Mouse (Mus musculus): ENCODE results near the gene Dlgap3. TPM values are rescaled to one million over a fixed set of nuclear protein-coding genes. Genes with fewer than 3 reads are reported as not detected.

Gene Dlgap3
- polyA plus RNA-seq, 1 experiment, result 0.27 TPM

GRCm38 (mm10) chr4:127258186-127258897, 89.3 kb downstream of the Dlgap3 start:
- peak overlapping the region; percentile 24 for H3K27ac ChIP-seq (ENCODE audit: insufficient read depth, low read depth, low read length)
- no peaks in the 10 kb centered on the region for H3K27me3 ChIP-seq (replicated peaks; ENCODE audit: control insufficient read depth, insufficient read depth, low read length)
- H3K4me3 ChIP-seq (ENCODE audit: insufficient read depth, low read depth, low read length), result no peak overlapping the region
- 46% methylated on average over 12 of the region's 12 CpGs for WGBS
- H3K4me1 ChIP-seq (ENCODE audit: control insufficient read depth, insufficient read depth, low read length), result no peaks in the 10 kb centered on the region
- peak; percentile 59 for DNase-seq
- TF ChIP-seq CTCF (conservative IDR thresholded peaks at IDR 0.05; ENCODE audit: insufficient read depth, insufficient read length, low read depth, low read length) (no peak), POLR2A (IDR thresholded peaks at IDR 0.05; ENCODE audit: low read depth, low read length) (no peak)
- H3K36me3 ChIP-seq (ENCODE audit: control insufficient read depth, insufficient read depth, low read length), result no peaks in the 10 kb centered on the region

- H3K27ac ChIP-seq (ENCODE audit: insufficient read depth, low read depth, low read length), result no peak overlapping the region
- H3K27me3 ChIP-seq (replicated peaks; ENCODE audit: control insufficient read depth, insufficient read depth, low read length), result no peaks in the 10 kb centered on the region
- H3K4me3 ChIP-seq (ENCODE audit: insufficient read depth, low read depth, low read length), result no peak overlapping the region
- H3K36me3 ChIP-seq (ENCODE audit: control insufficient read depth, insufficient read depth, low read length), result no peaks in the 10 kb centered on the region
- no peak for TF ChIP-seq CTCF (conservative IDR thresholded peaks at IDR 0.05; ENCODE audit: insufficient read depth, insufficient read length, low read depth, low read length)
- no peak for TF ChIP-seq POLR2A (IDR thresholded peaks at IDR 0.05; ENCODE audit: low read depth, low read length)
- no peak for DNase-seq
- WGBS, result 89% methylated on average over 14 of the region's 14 CpGs
- no peaks in the 10 kb centered on the region for H3K4me1 ChIP-seq (ENCODE audit: control insufficient read depth, insufficient read depth, low read length)
Measured at GRCm38 (mm10) chr4:127261601-127262000, 92.6 kb downstream of the Dlgap3 start.

GRCm38 (mm10) chr4:127263438-127264182, 94.6 kb downstream of the Dlgap3 start:
- no peak overlapping the region for H3K4me3 ChIP-seq (ENCODE audit: insufficient read depth, low read depth, low read length)
- no peaks in the 10 kb centered on the region for H3K36me3 ChIP-seq (ENCODE audit: control insufficient read depth, insufficient read depth, low read length)
- DNase-seq, result peak; percentile 69
- 56% methylated on average over 19 of the region's 19 CpGs for WGBS
- no peaks in the 10 kb centered on the region for H3K27me3 ChIP-seq (replicated peaks; ENCODE audit: control insufficient read depth, insufficient read depth, low read length)
- no peaks in the 10 kb centered on the region for H3K4me1 ChIP-seq (ENCODE audit: control insufficient read depth, insufficient read depth, low read length)
- H3K27ac ChIP-seq (ENCODE audit: insufficient read depth, low read depth, low read length), result peak overlapping the region; percentile 61
- no peak for TF ChIP-seq POLR2A (IDR thresholded peaks at IDR 0.05; ENCODE audit: low read depth, low read length)
- TF ChIP-seq CTCF (conservative IDR thresholded peaks at IDR 0.05; ENCODE audit: insufficient read depth, insufficient read length, low read depth, low read length), result no peak

GRCm38 (mm10) chr4:127264183-127264554, 95.2 kb downstream of the Dlgap3 start:
- Histone ChIP-seq H3K27me3 (replicated peaks; ENCODE audit: control insufficient read depth, insufficient read depth, low read length) (no peaks in the 10 kb centered on the region), H3K4me3 (ENCODE audit: insufficient read depth, low read depth, low read length) (no peak overlapping the region), H3K27ac (ENCODE audit: insufficient read depth, low read depth, low read length) (peak overlapping the region; percentile 37; the same call in 1 of the 2 replicates), H3K4me1 (ENCODE audit: control insufficient read depth, insufficient read depth, low read length) (no peaks in the 10 kb centered on the region), H3K36me3 (ENCODE audit: control insufficient read depth, insufficient read depth, low read length) (no peaks in the 10 kb centered on the region)
- TF ChIP-seq CTCF (conservative IDR thresholded peaks at IDR 0.05; ENCODE audit: insufficient read depth, insufficient read length, low read depth, low read length), result no peak
- no peak for TF ChIP-seq POLR2A (IDR thresholded peaks at IDR 0.05; ENCODE audit: low read depth, low read length)
- WGBS, result 62% methylated on average over 5 of the region's 5 CpGs
- DNase-seq, result no peak

- 26% methylated on average over 9 of the region's 9 CpGs for WGBS
- no peak for TF ChIP-seq CTCF (conservative IDR thresholded peaks at IDR 0.05; ENCODE audit: insufficient read depth, insufficient read length, low read depth, low read length)
- TF ChIP-seq POLR2A (IDR thresholded peaks at IDR 0.05; ENCODE audit: low read depth, low read length), result no peak
- Histone ChIP-seq H3K27ac (ENCODE audit: insufficient read depth, low read depth, low read length) (peak overlapping the region; percentile 88), H3K36me3 (ENCODE audit: control insufficient read depth, insufficient read depth, low read length) (no peaks in the 10 kb centered on the region), H3K4me3 (ENCODE audit: insufficient read depth, low read depth, low read length) (no peak overlapping the region), H3K27me3 (replicated peaks; ENCODE audit: control insufficient read depth, insufficient read depth, low read length) (no peaks in the 10 kb centered on the region), H3K4me1 (ENCODE audit: control insufficient read depth, insufficient read depth, low read length) (peaks cover 3% of the 10 kb centered on the region; the same call in 1 of the 2 replicates)
- peak; percentile 68 for DNase-seq
Measured at GRCm38 (mm10) chr4:127278451-127279001, 109.5 kb downstream of the Dlgap3 start.

- no peak for DNase-seq
- no peak for TF ChIP-seq CTCF (conservative IDR thresholded peaks at IDR 0.05; ENCODE audit: insufficient read depth, insufficient read length, low read depth, low read length)
- no peak for TF ChIP-seq POLR2A (IDR thresholded peaks at IDR 0.05; ENCODE audit: low read depth, low read length)
- H3K27ac ChIP-seq (ENCODE audit: insufficient read depth, low read depth, low read length), result peak overlapping the region; percentile 49
- H3K27me3 ChIP-seq (replicated peaks; ENCODE audit: control insufficient read depth, insufficient read depth, low read length), result no peaks in the 10 kb centered on the region
- 73% methylated on average over 9 of the region's 9 CpGs for WGBS
- H3K36me3 ChIP-seq (ENCODE audit: control insufficient read depth, insufficient read depth, low read length), result no peaks in the 10 kb centered on the region
- H3K4me1 ChIP-seq (ENCODE audit: control insufficient read depth, insufficient read depth, low read length), result peaks cover 3% of the 10 kb centered on the region; the same call in 1 of the 2 replicates
- no peak overlapping the region for H3K4me3 ChIP-seq (ENCODE audit: insufficient read depth, low read depth, low read length)
Measured at GRCm38 (mm10) chr4:127279241-127279640, 110.2 kb downstream of the Dlgap3 start.

Other genes with a start within 250 kb of the Dlgap3 start
- gene Zmym4, start 201.1 kb upstream of the Dlgap3 start, polyA plus RNA-seq (2012; rRNA removed), result 5.2 and 6.0 TPM in 2 replicates
- 22.3 and 24.1 TPM in 2 replicates for gene Sfpq, start 147.9 kb upstream of the Dlgap3 start, polyA plus RNA-seq (2012; rRNA removed)
- gene Zmym1, start 108.1 kb upstream of the Dlgap3 start, polyA plus RNA-seq (2012; rRNA removed), result 1.0 and 1.3 TPM in 2 replicates
- gene Zmym6, start 91.8 kb upstream of the Dlgap3 start, polyA plus RNA-seq (2012; rRNA removed), result 5.2 and 5.3 TPM in 2 replicates
- 28.6 and 29.0 TPM in 2 replicates for gene Tmem35b, start 45.5 kb upstream of the Dlgap3 start, polyA plus RNA-seq (2012; rRNA removed)
- 48.8 and 49.9 TPM in 2 replicates for gene Smim12, start 74.6 kb downstream of the Dlgap3 start, polyA plus RNA-seq (2012; rRNA removed)
- gene Gja4, start 144.8 kb downstream of the Dlgap3 start, polyA plus RNA-seq (2012; rRNA removed), result 17.8 and 19.2 TPM in 2 replicates
- 0.24 and 0.44 TPM in 2 replicates for gene Gjb3, start 161.6 kb downstream of the Dlgap3 start, polyA plus RNA-seq (2012; rRNA removed)
- gene Gjb4, start 184.9 kb downstream of the Dlgap3 start, polyA plus RNA-seq (2012; rRNA removed), result 1.4 and 1.5 TPM in 2 replicates
- 0.67 and 0.75 TPM in 2 replicates for gene Gjb5, start 189.0 kb downstream of the Dlgap3 start, polyA plus RNA-seq (2012; rRNA removed)